Mouse (Mus musculus) ES-Bruce4 (cell line): ENCODE results near the gene Depdc5.
"Not testable (repeated sequence)": the region's sequence is repeated elsewhere in the genome, so short reads cannot be mapped to it uniquely, and the experiment has no call there.

Source experiments
- CTCF ChIP-seq: IDR thresholded peaks from one replicate; pipeline ENCODE4 v1.8.1; 2011; ENCODE audit warnings: low read depth, low read length
- EP300 ChIP-seq: IDR thresholded peaks from 2 replicates; pipeline ENCODE4 v1.6.1; 2011; ENCODE audit warnings: low read depth, low read length; ENCODE audit not compliant: insufficient read depth
- POLR2A ChIP-seq: IDR thresholded peaks from one replicate; pipeline ENCODE4 v1.8.1; 2011; ENCODE audit warnings: low read length; ENCODE audit not compliant: insufficient read depth

DNA sequence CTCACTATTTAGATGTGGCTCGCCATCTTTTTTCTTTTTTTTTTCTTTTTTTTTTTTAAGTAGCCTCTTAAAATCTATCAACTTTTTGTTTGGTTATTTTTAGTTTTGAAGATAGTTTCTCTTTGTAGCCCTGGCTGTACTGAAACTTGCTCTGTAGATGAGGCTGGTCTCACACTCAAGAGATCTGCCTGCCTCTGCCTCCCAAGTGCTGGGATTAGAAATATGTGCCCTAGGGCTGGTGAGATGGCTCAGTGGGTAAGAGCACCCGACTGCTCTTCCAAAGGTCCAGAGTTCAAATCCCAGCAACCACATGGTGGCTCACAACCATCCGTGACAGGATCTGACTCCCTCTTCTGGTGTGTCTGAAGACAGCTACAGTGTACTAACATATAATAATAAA is 8.2 kb upstream of the Depdc5 start:
- TF ChIP-seq EP300, CTCF, POLR2A: not testable (repeated sequence)
